Mouse (Mus musculus): Measurements from ENCODE around the gene Ntsr1. TPM values are rescaled to one million over a fixed set of nuclear protein-coding genes. Genes with fewer than 3 reads are reported as not detected.

The Ntsr1 gene
- polyA plus RNA-seq, 1 experiment: not detected

- no peak for TF ChIP-seq GATA1 (IDR thresholded peaks at IDR 0.05; ENCODE audit: low read length)
- TF ChIP-seq TAL1 (IDR thresholded peaks at IDR 0.05; ENCODE audit: low read length): no peak
- Histone ChIP-seq H3K27me3 (ENCODE audit: control insufficient read depth) (no peaks in the 10 kb centered on the region), H3K9me3 (ENCODE audit: control insufficient read depth, low read length) (peaks cover 3% of the 10 kb centered on the region), H3K4me3 (replicated peaks) (no peak overlapping the region), H3K4me1 (ENCODE audit: control insufficient read depth) (no peaks in the 10 kb centered on the region), H3K36me3 (ENCODE audit: control insufficient read depth) (no peaks in the 10 kb centered on the region)
These were observed 43.9 kb downstream of the Ntsr1 start for GRCm38 (mm10) chr2:180543675-180544074.

DNA sequence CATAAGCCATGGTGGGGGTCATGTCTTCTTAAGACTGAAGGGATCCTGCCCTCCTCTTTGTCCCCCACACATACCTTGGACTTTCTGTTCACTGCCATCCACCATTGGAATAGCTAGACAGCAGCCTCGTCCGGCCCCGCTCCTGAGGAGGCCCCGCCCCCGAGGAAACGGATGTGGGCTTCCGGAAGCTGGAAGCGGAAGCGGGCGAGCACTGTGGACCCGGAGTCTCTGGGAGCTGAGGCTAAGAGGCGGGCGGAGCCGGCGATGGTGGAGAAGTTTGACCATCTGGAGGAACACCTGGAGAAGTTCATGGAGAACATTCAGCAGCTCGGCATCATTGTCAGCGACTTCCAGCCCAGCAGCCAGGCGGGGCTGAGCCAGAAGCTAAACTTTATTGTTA, 45.3 kb downstream of the Ntsr1 start:
- no peak overlapping the region for H3K4me3 ChIP-seq (replicated peaks)
- no peaks in the 10 kb centered on the region for H3K27me3 ChIP-seq (ENCODE audit: control insufficient read depth)
- H3K9me3 ChIP-seq (ENCODE audit: control insufficient read depth, low read length): peaks cover 3% of the 10 kb centered on the region
- H3K4me1 ChIP-seq (ENCODE audit: control insufficient read depth): no peaks in the 10 kb centered on the region
- TF ChIP-seq GATA1 (IDR thresholded peaks at IDR 0.05; ENCODE audit: low read length) (no peak), TAL1 (IDR thresholded peaks at IDR 0.05; ENCODE audit: low read length) (no peak)
- no peaks in the 10 kb centered on the region for H3K36me3 ChIP-seq (ENCODE audit: control insufficient read depth)

- H3K36me3 ChIP-seq (ENCODE audit: control insufficient read depth): no peaks in the 10 kb centered on the region
- H3K27me3 ChIP-seq (ENCODE audit: control insufficient read depth): no peaks in the 10 kb centered on the region
- peaks cover 3% of the 10 kb centered on the region for H3K9me3 ChIP-seq (ENCODE audit: control insufficient read depth, low read length)
- no peak overlapping the region for H3K4me3 ChIP-seq (replicated peaks)
- TF ChIP-seq GATA1 (IDR thresholded peaks at IDR 0.05; ENCODE audit: low read length): no peak
- no peak for TF ChIP-seq TAL1 (IDR thresholded peaks at IDR 0.05; ENCODE audit: low read length)
- H3K4me1 ChIP-seq (ENCODE audit: control insufficient read depth): no peaks in the 10 kb centered on the region
These were observed 47.8 kb downstream of the Ntsr1 start for GRCm38 (mm10) chr2:180547384-180548106.

DNA sequence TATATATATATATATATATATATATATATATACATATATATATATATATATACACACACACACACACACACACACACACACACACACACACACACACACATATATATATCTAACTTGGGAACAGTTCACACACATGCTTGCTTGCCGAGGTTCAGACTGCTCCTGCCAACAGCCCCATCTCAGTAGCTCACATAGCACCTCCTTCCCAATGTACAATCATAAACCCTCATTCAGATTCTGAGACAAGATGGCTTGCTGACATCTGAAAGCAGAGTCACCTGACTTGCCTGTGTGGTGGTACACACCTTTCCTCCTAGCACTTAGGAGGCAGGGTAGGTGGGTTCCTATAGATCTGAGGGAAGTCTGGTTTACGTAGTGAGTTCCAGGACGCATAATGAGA, 52.6 kb downstream of the Ntsr1 start:
- Histone ChIP-seq H3K4me1 (ENCODE audit: control insufficient read depth) (no peaks in the 10 kb centered on the region), H3K36me3 (ENCODE audit: control insufficient read depth) (no peaks in the 10 kb centered on the region), H3K4me3 (replicated peaks) (no peak overlapping the region), H3K27me3 (ENCODE audit: control insufficient read depth) (no peaks in the 10 kb centered on the region), H3K9me3 (ENCODE audit: control insufficient read depth, low read length) (no peaks in the 10 kb centered on the region)
- TF ChIP-seq GATA1 (IDR thresholded peaks at IDR 0.05; ENCODE audit: low read length) (no peak), TAL1 (IDR thresholded peaks at IDR 0.05; ENCODE audit: low read length) (no peak)

DNA sequence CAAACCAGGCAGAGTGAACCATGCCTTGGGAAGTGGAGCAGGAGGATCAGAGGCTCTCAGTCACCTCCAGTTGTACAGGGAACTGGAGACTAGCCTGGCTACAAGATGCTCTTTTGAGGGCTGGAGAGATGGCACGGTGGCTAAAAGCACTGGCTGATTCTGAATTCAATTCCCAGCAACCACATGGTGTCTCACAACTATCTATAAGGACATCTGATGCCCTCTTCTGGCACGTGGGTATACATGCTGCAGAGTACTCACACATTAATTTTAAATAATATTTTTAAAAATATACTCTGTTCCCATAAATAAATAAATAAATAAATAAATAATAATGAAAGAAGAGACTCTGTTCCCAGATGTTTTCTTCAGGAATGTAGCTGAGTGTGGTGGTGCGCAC, 55.4 kb downstream of the Ntsr1 start:
- no peak overlapping the region for H3K4me3 ChIP-seq (replicated peaks)
- no peaks in the 10 kb centered on the region for H3K27me3 ChIP-seq (ENCODE audit: control insufficient read depth)
- TF ChIP-seq TAL1 (IDR thresholded peaks at IDR 0.05; ENCODE audit: low read length) (no peak), GATA1 (IDR thresholded peaks at IDR 0.05; ENCODE audit: low read length) (no peak)
- no peaks in the 10 kb centered on the region for H3K9me3 ChIP-seq (ENCODE audit: control insufficient read depth, low read length)
- no peaks in the 10 kb centered on the region for H3K4me1 ChIP-seq (ENCODE audit: control insufficient read depth)
- H3K36me3 ChIP-seq (ENCODE audit: control insufficient read depth): no peaks in the 10 kb centered on the region

DNA sequence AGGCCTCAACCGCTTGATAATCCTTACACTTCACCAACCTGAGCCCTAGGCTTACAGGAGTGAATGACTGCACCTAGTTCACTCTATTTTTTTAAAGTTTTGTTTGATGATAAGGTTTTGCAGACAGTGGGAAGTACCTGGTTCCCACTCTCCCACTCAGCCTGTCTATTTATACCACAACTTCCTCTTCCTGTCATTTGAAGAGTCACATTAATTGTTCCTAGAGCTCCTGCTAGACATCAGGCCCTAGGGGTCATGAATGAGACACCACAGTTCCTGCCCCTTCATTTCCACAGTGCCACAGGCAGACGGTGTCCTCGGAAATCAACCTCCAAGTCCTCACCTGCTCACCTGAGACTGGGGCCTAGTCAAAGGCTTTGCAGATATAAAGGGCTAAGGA, 56.7 kb downstream of the Ntsr1 start:
- Histone ChIP-seq H3K4me1 (ENCODE audit: control insufficient read depth) (no peaks in the 10 kb centered on the region), H3K9me3 (ENCODE audit: control insufficient read depth, low read length) (no peaks in the 10 kb centered on the region), H3K36me3 (ENCODE audit: control insufficient read depth) (no peaks in the 10 kb centered on the region), H3K4me3 (replicated peaks) (no peak overlapping the region), H3K27me3 (ENCODE audit: control insufficient read depth) (no peaks in the 10 kb centered on the region)
- TF ChIP-seq GATA1 (IDR thresholded peaks at IDR 0.05; ENCODE audit: low read length) (no peak), TAL1 (IDR thresholded peaks at IDR 0.05; ENCODE audit: low read length) (no peak)

DNA sequence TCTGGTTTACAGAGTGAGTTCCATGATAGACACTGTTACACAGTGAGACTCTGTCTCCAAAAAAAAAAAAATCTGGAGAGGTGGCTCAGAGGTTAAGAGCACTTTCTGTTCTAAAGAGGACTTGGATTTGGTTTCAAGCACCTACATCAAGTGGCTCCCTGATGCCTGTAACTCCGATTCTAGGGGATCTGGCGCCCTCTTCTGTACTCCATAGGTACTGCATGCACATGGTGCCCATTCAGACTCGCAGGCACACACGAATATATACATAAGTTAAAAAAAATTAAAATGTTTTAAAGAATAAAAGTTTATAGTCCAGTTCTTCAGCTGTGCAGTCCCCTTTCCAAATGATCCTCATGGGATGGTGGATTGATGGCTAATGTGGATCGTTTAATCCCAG, 60.5 kb downstream of the Ntsr1 start:
- no peaks in the 10 kb centered on the region for H3K4me1 ChIP-seq (ENCODE audit: control insufficient read depth)
- TF ChIP-seq TAL1 (IDR thresholded peaks at IDR 0.05; ENCODE audit: low read length) (no peak), GATA1 (IDR thresholded peaks at IDR 0.05; ENCODE audit: low read length) (no peak)
- H3K36me3 ChIP-seq (ENCODE audit: control insufficient read depth): no peaks in the 10 kb centered on the region
- H3K4me3 ChIP-seq (replicated peaks): no peak overlapping the region
- peaks cover 2% of the 10 kb centered on the region; the same call in 1 of the 2 replicates for H3K27me3 ChIP-seq (ENCODE audit: control insufficient read depth)
- no peaks in the 10 kb centered on the region for H3K9me3 ChIP-seq (ENCODE audit: control insufficient read depth, low read length)

DNA sequence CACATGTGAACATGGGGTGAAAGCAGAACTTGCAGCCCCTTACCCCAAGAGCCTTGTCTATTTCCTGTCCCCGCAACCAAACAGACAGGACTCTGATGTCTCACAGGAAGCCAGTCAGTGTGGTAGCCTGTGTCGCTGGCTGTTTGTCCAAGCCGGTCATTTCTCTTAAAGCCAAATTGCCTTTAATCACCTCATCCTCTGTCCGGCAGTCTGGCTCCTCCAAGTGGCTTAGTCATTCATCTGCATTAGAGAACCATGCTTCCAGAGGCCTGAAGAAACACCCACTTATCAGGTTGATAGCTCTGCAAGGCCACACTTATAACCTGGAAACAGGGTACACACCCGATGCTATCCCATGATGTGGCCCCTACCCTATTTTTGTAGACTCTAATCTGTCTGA, 62.4 kb downstream of the Ntsr1 start:
- peaks cover 2% of the 10 kb centered on the region; the same call in 1 of the 2 replicates for H3K27me3 ChIP-seq (ENCODE audit: control insufficient read depth)
- TF ChIP-seq GATA1 (IDR thresholded peaks at IDR 0.05; ENCODE audit: low read length) (no peak), TAL1 (IDR thresholded peaks at IDR 0.05; ENCODE audit: low read length) (no peak)

DNA sequence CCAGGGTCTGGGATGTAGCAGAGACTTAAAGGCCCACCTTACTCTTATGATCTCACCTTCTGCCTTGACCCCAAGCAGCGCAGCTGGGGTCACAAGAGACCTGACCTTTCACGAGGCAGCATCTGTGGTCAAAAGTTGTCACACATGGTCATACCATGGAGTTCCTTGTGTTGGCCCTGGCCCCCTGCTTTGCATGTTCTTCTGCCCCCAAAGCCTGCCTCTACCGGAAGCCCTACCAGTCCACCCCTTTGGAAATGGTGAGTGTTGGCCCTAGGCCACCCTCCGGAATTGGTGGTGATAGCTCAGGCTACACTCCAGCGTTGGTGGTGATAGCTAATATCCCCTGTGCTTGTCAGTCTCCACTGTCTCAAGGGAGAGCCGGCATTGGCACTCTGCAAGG, 63.5 kb downstream of the Ntsr1 start:
- TF ChIP-seq TAL1 (IDR thresholded peaks at IDR 0.05; ENCODE audit: low read length) (no peak), GATA1 (IDR thresholded peaks at IDR 0.05; ENCODE audit: low read length) (no peak)
- no peak overlapping the region for H3K4me3 ChIP-seq (replicated peaks)
- H3K4me1 ChIP-seq (ENCODE audit: control insufficient read depth): no peaks in the 10 kb centered on the region

More for the DNA sequence above, 62.4 kb downstream of the Ntsr1 start:
- no peaks in the 10 kb centered on the region for H3K4me1 ChIP-seq (ENCODE audit: control insufficient read depth)
- H3K4me3 ChIP-seq (replicated peaks): no peak overlapping the region
- H3K36me3 ChIP-seq (ENCODE audit: control insufficient read depth): no peaks in the 10 kb centered on the region
- no peaks in the 10 kb centered on the region for H3K9me3 ChIP-seq (ENCODE audit: control insufficient read depth, low read length)

More for the DNA sequence above, 63.5 kb downstream of the Ntsr1 start:
- Histone ChIP-seq H3K27me3 (ENCODE audit: control insufficient read depth) (peaks cover 2% of the 10 kb centered on the region; the same call in 1 of the 2 replicates), H3K36me3 (ENCODE audit: control insufficient read depth) (no peaks in the 10 kb centered on the region), H3K9me3 (ENCODE audit: control insufficient read depth, low read length) (no peaks in the 10 kb centered on the region)

All from erythroblast, embryonic 14.5 days (primary cell).